Mouse (Mus musculus) cerebellum, adult 8-10 months (tissue): ENCODE data around the gene Lamp2.
A peak's percentile ranks its signal among the peaks of the same experiment; 100 is the strongest.
"Not testable (repeated sequence)": the region's sequence is repeated elsewhere in the genome, so short reads cannot be mapped to it uniquely, and the experiment has no call there.

Experiments used
- DNase-seq: peaks from one replicate; pipeline ENCODE4 v3.0.0; 2022

Gene Lamp2

DNA sequence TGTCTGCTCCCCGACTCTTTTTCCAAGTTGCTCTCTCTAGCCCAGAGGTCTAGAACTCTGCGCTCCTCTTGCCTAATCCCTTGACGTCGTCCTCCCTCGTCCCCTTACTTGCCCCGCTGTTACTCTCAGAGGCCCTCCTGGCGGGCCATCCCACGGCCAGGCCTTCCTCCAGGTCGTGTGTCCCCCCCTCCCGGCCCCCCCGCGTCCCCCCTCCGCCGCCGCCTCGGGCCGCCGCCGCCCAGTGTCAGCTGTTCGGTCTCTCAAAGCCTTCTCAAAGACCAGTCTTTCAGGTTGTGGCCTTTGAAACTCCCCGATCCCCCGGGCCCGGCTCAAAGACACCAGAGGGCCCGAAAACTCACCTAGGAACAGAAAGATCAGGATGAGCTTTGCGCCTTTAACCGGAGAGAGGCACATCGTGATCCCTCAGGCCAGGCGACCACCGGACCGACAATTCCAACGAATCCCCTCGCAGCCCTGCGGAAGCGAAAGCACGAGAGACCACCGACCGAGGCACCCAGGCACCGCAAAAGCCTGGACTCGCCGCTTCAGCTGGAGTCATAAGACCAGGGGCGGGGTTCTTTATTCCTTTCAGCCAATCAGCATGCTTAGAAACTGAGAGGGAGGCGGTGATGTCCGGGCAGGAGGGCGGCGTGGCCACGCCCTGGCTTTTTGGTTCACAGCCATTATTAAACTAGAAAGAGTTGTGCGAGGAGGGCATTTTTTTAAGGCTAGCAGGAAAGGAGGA, at the start of gene Lamp2:
Lamp2 (minus strand) TSS at position 565 of the 745 bp plus-strand sequence.
- peak; percentile 68 for DNase-seq

DNA sequence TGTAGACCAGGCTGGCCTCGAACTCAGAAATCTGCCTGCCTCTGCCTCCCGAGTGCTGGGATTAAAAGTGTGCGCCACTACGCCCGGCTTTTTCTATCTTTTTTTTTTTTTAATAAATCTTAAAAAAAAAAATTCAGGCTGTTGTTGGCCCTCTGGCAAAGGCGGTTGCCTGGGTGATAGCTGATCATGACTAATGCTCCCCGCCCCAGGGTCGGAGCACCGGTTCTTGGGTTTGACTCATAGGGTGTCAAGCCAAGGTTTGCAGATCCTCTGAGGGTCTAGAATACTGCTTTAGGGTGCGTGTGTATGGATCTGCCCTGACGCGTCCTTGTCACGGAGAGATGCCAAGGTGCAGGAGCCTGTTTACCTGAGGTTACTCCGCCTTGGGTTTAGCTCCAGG, 48.6 kb upstream of the Lamp2 start:
- no peak for DNase-seq

DNA sequence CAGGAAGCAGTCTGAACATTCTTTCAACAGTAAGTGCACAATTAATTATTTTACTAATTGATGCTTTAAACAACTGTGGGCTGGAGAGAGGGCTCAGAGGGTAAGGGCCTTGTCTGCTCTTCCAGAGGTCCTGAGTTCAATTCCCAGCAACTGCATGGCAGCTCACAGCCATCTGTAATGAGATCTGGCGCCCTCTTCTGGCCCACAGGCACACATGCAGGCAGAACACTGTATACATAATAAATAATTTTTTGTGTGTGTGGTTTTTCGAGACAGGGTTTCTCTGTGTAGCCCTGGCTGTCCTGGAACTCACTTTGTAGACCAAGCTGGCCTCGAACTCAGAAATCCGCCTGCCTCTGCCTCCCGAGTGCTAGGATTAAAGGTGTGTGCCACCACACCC, 45.9 kb upstream of the Lamp2 start:
- DNase-seq = not testable (repeated sequence)

DNA sequence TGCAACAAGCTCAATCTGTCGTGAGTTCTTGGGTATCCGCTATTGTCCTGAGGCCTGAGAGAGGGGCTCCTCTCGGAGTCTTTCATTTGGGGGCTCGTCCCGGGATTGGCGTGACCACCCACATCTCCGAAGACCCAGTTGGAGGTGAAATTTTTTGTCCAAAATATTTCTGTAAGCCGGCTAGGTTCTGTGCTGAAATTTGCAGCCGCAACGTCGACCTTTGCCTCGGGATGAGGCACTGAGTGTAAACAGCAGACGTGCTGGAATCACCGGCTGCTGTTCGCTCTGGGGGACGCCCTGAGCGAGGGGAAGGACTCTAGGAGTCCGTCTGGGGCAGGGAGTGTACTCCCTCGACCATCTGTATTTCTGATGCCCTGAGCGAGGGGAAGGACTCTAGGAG, 29.2 kb upstream of the Lamp2 start:
- DNase-seq = not testable (repeated sequence)

DNA sequence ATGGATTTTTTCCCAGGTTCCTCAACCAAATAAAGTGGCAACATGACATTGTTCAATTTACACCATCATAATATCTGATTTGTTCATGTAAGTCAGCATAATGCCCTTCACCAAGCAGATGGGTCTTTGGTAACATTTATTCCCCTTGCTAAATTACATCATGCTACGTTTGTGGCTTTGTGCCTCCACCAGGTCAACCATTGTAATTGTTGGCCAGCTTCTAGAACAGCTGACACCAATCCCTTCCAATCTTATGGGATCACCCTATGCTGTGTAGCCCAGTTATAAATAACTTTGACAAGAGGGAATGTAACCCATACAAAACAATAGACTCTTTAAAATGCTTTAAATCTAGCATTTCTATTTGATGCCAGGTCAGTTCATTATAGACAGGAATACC, 22.3 kb upstream of the Lamp2 start:
- no peak for DNase-seq

DNA sequence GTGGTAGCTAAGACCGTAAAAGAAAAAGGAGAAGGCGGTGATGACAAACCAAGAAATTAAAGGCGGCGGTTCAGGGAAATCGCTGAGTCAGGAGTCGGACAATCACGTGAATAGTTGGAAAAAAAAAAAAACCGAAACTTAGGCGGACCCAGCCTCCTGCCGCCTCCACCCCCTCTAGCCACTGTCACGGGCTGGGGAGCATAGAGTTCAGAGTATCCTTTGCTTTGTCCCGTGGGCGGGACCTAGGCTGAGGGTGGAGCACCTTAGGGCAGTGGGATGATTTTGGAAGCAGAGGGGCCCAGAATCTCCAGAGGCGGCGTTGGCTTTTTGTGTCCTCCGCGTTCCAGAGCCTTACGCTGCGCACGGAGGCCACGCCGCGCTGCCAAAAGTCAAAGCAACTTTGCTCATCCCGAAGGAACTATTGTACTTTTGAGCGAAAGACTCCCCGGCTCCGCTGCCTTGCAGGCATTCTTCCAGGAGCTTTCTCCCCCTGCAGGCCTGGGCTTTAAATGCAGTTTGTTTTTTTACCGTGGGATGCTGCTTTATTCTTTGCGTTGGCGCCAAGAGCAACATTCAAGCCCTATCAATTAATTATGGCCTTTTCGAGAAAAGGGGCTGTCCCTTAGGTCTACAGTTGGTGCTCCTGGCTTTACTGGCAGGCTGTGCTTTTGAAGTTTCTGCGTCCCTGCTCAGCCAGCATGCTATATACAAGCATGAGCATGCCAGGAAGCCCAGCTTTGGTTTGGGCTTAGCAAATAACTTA, 17.5 kb upstream of the Lamp2 start:
- peak; percentile 59 for DNase-seq

DNA sequence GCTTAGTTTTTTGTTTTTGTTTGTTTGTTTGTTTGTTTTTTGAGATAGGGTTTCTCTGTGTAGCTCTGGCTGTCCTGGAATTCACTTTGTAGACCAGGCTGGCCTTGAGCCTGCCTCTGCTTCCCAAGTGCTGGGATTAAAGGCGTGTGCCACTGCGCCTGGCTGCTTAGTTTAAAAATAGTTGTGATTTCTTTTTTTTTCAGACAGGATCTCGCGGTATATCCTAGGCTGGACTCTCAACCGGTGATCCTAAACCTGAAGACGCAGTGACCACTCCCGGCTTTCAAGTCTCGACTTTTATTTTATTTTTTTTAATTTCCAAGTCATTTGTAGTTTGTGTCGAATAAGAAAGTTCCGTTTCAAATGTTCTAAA, 16.9 kb upstream of the Lamp2 start:
- no peak for DNase-seq

DNA sequence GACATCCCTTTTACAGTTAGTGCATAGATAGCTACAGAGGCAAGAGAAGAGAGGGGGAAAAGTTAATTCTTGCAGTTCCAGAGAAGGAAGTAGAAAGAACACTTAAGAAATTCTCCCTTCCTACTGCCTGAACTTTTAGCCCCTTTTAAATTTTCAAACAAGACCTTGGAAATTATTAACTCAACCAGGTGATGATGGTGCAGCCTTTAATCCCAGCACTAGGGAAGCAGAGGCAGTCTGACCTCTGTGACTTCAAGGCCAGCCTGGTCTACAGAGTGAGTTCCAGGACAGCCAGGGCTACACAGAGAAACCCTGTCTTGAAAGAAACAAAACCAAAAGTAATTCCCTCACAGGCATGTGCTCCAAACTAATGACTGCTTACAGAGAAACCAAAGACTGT, 10.0 kb upstream of the Lamp2 start:
- no peak for DNase-seq

DNA sequence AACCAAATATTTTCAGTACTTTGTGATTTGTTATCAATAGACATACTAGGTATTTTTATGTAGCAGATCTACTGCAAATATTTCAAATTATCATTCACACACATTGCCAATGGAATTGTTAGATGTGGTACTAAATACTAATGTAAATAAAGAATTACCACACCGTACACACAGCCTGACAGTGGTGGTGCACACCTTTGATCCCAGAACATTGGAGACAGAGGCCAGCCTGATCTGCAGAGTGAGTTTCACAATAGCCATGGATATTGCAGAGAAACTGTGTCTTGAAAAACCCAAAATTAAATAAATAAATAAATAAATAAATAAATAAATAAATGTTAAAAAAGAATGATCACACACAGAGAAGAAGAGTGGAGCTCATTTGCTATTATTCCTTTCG, 6.9 kb upstream of the Lamp2 start:
- DNase-seq = no peak

DNA sequence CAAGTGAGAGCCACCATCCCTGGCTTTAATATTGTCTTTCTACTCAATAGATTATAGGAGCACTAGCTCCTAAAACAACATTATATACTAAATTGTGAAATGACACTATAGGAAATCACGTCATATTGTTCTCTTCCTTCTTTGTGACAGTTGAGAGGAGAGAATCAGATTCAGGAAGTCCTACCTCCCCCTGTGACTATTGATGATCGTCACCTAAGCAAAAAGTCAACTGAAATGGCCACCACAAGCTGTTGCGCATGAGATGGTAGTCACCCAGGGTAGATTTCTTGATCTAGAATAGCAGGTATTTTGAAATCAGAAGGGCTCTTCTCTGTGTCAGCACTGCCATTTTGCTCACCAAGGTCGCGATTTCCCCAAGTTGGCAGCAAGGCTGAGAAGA, 5.8 kb upstream of the Lamp2 start:
- no peak for DNase-seq

DNA sequence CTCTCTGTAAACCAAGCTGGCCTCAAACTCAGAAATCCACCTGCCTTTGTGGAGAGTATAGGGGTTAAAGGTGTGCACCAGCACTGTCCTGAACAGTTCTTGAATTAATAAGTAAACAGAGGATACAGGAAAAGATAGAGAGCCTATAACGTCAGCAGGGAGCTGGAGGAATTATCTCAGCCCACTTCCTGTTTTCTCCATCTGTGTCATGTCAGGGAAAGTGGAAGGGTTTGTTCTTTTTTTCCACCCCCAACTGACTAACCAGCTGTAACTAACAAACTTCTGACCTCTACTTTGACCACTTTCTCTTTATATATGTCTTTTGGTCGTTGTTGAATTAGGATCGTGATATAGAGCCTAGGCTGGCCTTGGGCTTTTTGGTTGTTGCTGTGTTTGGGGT, 4.6 kb upstream of the Lamp2 start:
- DNase-seq = no peak

DNA sequence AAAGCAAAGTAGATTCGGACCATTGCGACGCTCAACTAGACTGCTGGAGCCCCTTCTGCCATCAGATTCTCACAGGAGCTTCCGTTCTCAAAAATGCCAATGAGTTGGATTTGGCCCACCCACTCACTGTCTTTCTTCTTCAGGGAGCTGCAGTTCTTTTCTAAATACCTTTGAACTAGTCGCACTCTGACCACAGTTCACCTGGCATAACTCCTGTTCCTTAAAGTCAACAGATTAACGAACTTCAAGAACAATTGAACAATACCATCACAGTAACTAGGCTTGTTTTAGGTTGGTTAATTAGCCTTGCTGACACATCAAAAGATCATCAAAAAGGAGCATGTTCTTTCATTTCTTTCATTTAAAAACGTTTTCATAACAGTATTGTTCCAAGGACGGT, 2.8 kb upstream of the Lamp2 start:
- no peak for DNase-seq

DNA sequence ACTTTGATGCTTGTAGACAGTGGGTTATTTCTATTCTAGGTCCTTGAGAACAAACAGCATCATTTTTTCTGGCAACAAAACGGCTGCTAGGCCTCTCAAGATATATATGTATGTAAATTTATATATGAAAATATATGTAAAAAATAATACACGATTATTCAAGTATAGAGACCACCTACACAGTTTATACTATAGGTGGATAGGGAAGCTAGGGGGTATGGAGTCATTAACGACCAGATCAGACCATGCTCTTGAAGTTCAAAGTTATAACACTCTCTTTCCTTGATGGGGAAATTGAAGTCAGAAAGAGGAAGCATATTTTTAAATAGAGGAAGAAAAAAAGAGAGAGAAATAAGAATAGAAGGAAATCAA, 367 bp upstream of the Lamp2 start:
- no peak for DNase-seq

DNA sequence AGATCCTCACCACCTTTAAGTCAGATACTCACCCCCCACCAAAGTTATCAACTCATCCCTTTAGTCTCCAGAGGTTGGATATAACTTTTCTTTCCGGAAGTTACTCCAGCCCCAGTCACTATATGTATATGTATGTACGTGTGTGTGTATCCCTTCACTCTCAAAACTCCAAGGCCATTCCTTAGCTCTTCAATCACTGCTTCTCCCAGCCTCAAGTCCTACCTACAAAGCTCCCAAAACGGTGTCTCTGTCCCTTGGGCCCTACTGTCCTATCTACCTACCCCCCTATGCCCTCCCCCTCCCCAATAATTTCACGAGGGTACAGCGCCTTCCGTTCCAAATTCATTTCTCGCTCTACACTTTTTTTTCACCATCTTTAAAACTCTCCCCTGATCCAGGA, 780 bp downstream of the Lamp2 start:
- DNase-seq = no peak

DNA sequence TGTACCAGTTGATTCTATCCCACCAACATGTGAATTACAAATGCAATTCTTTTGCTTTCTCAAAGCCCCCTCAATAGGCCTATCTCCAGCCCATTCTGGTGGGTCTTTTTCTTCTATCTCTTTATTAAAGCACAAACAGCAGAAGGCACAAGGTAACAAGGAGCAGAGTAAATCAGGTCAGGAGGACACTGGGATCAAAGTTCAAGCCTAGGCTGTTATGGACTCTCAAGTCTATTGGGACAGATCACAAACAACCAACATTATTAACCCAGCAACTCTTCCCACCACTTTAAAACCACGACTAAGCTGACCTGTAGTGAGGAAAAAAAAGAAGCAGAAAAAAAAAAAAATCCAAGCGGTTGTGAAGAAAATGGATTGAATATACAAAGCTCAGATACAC, 1.4 kb downstream of the Lamp2 start:
- DNase-seq = no peak

DNA sequence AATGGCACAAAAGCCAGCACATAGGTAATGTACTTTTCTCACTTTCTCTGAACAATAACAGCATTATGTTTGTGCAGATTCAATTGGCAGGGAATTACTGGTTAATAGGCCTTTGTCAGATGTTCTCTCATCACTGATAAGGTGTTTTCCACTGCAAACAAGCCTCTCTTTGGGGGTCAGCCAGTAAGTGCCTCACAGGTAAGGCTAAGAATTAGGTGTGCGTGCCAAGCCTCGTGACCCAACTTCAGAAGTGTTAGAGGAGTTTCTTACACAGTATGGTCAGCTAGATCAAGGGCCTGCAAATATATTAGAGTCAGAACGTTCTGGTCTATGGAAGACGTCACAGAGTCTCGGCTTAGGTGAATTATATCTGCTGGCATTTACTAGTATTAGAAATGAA, 2.3 kb downstream of the Lamp2 start:
- no peak for DNase-seq

DNA sequence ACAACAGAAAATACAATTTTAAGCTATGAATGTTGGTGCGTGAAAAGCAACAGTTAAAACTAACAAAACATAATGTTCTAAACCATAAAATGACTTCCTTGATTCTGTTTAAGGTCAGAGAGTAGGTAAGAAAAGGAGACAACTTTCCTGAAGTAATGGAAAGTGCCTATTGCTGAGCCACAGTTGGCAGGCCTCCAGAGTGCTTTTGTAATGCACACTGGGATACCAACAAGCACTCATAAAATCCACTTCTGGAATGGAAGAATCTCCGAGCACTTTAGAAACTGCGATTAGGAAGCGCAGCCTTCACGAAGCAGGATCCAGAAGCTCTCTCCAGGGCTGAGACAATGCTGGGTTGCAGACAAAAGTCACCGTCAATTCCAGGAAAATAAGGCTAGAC, 5.8 kb downstream of the Lamp2 start:
- DNase-seq = no peak

DNA sequence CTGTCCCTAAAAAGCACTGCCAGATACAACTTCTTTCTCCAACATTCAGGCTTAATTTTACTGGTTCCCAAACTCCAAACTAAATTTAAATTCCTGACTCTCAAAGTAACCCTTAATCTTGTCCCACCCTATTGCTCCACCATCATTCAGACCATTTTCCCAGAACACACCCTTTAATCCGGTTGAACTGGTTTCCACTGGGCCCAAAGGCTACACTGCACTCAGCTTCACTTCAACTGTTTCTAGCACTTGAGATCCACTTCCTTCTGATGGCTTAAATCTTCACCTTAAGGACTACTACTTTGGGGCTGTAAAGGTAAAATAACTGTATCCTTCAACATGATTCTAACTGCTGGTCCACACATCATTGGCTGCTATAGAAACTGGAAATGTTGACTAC, 10.5 kb downstream of the Lamp2 start:
- no peak for DNase-seq

DNA sequence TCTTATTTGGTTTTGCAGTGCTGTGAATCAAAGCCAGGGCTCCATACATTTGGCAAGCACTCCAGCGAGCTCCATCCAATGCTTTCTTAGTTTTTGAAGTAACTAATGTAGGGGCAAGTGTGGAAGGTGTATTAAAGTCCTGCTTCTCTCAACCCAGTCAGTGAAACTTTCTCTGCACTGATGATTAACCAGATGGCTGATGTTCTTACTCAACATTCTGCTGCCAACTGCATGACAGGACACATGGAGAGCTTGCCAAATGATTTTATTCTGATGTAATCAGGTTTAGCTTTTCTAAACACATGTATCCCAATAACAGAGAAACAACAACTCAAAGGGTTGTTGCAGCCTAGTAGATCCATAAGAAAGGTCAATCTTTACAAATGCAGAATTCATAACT, 13.8 kb downstream of the Lamp2 start:
- no peak for DNase-seq

DNA sequence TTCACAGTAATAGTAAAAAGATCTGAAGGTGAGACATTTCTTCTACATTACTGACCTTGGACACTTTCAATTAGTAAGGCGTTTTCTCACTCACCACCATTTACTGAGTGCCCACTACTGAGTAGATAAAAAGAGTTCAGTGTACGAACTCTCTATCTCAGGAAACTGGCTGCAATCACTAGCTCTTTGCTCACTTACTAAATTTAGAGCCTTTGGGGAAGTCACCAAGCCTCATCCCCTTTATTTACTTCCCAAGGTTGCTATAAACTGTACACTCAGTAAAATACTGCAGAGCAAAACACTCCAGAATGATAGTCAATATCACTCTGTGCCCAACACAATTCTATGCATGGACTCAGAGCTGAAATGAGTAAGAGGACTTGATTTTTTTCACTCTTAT, 16.6 kb downstream of the Lamp2 start:
- no peak for DNase-seq

DNA sequence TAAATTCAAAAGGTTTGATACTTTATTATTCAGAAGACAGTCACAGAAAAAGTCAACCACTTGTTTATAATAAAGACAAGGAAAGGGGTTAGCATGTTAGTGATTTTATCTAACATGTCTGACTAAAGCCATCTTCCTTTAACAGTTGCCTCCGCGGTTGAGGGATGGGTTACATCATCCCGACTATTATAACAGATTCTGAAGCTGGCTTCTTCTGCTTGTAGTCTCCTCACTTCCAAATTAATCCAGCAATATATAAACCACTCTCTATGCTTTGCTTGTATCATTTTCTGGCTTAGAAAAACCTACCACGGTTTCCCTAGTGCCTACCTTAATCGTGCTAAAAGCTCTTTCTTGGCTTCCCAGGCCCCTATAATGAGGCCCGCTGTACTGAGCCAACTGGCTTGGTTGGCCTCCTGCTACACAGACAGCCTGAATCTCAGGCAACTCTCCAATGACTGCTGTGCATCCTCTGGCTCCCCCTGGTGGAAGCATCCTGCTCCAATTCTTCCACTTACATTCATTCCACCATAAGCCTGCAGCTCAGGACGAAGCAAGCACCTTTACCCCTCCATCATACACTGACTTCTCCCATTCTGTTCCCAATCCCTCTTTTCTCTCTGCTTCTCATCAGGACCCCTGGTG, 18.0 kb downstream of the Lamp2 start:
- DNase-seq = peak; percentile 84

DNA sequence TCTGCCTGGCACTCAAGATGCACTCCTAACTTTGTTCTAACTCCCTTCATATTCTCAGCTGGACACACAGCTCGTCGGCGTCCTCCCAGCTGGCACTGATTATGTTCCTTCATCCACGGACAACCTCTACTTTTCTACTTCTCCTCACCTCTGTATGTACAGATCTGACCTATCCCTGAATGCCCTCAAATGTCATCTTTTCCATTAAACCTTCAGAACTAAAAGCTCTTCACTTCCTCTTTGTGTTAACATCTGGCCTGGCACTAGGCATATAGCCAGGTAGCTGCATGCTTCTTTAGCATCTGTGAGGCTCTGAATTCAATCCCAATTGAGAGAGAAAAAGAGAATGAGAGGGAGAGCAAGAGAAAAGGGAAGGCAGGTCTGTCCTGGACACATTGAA, 26.8 kb downstream of the Lamp2 start:
- no peak for DNase-seq

DNA sequence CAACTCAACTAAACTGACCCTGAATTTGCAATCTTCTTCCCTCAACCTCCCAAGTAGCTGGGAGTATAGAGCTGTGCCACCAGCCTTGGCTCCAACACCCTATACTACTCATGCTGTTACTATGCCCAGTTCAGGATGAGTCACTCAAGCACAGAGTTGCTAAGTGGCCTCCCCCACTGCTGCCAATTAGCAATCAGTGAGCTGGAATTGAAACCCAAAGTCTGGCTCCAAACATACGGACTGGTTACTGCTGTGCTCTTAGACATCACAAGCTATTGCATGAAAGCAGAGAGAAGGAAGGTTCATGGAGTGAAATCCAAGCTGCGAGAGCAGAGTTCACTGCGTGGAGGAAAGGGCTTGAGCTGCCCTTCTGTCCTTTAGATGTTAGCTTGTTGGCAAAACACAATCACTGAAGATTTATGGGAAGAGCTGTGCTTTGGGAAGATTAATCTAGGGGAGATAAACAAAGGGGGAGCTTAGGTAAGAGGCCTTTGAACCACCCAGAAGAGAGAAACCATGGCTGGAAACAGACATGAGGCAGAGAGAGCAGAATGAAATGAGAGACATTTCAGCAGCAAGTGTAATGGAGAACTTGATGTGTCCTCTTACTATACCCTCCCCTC, 27.3 kb downstream of the Lamp2 start:
- DNase-seq = no peak

DNA sequence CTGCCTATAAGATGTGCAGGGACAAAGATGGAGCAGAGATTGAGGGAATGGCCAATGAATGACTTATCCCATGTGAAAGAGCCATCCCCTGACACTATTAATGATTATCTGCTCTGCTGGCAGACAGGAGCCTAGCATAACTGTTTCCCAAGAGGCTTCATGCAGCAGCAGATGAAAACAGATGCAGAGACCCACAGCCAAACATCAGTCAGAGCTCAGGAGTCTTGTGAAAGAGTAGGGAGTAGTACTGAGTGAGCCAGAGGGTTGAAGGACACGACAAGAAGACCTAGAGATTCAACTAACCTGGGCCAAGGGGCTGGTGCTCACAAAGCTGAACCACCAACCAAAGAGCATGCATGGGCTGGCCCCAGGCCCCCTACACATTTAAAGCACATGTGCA, 30.2 kb downstream of the Lamp2 start:
- no peak for DNase-seq
